Mouse (Mus musculus) embryonic fibroblast, embryonic 13.5 days (primary cell): ENCODE results near the gene Rpp38.

Experiments used
- CTCF ChIP-seq: IDR thresholded peaks from 2 replicates; pipeline ENCODE4 v1.5.1; 2011; ENCODE audit warnings: mild to moderate bottlenecking, control low read depth, low read length, moderate library complexity, borderline replicate concordance; ENCODE audit not compliant: insufficient read depth
- POLR2A ChIP-seq: IDR thresholded peaks from 2 replicates; pipeline ENCODE4 v1.6.1; 2011; ENCODE audit warnings: low read depth, mild to moderate bottlenecking, control low read depth, low read length, moderate library complexity

DNA sequence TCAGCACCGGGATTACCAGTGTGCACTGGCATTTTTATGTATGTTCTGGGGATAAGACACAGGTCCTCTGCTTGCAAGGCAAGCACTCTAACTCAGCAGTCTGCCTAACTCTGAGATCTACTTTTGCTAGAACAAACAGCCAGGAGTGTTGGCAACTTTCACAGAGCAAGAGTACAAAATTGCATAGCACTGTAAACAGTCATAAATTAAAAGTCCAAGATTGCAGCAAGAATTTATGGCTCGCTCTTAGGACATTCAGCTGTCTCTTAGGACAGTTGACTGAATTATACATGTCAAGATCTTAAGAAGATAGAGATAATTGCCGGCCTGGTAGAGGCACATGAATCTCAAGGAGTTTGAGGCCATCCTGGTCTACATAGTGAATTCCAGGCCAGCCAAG, 23.9 kb upstream of the Rpp38 start:
- TF ChIP-seq CTCF, result no peak
- no peak for TF ChIP-seq POLR2A
